Mouse (Mus musculus): Measurements from ENCODE around the gene Igfbpl1. TPM values are rescaled to one million over a fixed set of nuclear protein-coding genes. Genes with fewer than 3 reads are reported as not detected.
A peak's percentile ranks its signal among the peaks of the same experiment; 100 is the strongest.

Igfbpl1 gene
- polyA plus RNA-seq, 1 experiment, result not detected

DNA sequence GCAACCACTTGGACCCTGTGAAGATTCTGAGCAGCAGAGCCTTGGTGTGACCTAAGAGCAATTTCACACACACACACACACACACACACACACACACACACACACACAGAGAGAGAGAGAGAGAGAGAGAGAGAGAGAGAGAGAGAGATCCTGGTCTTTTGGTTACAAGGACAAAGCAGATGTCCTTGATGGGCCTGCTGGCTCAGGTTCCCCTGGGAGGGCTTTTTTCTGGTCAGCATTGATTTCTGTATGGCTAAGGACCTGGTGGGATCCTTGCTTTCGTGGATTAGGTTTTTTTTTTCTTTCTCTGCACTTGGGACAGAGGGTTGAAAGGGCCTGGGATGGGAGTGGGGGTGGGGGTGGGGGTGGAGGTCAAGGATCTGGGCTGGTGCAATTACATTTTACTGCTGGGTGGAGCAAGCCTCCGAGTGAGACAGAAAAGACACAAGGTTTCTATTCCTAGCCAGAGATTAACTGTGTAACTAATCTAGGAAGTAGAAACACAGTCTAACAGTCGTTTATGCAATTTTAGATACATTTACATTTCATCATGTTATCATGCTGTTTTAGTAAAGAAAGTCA, 26.7 kb downstream of the Igfbpl1 start:
- no peak for TF ChIP-seq POLR2A (IDR thresholded peaks at IDR 0.05; ENCODE audit: borderline replicate concordance, low read depth, low read length)
- TF ChIP-seq CTCF (IDR thresholded peaks at IDR 0.05; ENCODE audit: low read depth, low read length), result no peak
- Histone ChIP-seq H3K4me3 (ENCODE audit: insufficient read depth, low read length) (no peak overlapping the region), H3K27ac (ENCODE audit: insufficient read depth, low read depth, low read length) (no peak overlapping the region), H3K4me1 (ENCODE audit: control insufficient read depth, insufficient read depth, low read length) (peaks cover 13% of the 10 kb centered on the region; the same call in 1 of the 2 replicates)

DNA sequence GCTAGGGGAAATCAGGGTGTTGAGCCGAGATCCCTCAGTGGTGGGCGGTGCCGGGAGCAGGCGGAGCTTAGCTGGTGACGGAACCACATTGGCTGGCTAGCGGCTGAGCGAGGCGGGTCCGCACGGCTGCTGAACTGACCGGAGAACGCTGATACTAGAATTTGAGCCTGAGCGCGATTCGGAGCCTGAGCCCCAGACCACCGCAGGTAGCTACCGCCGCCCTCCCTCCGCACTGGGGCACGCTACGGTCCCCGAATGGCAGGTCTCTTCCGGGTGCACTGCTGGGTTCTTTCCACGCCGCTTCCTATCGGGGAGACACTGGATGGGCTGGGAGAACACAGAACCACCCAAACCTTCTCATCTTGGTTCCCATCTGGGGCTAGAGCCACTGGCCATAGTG, 27.8 kb downstream of the Igfbpl1 start, which contains the start of gene Aldh1b1:
Gene Aldh1b1 (plus strand): TSS at position 59 of the 400 bp plus-strand sequence.
- Histone ChIP-seq H3K4me1 (ENCODE audit: control insufficient read depth, insufficient read depth, low read length) (peaks cover 13% of the 10 kb centered on the region; the same call in 1 of the 2 replicates), H3K4me3 (ENCODE audit: insufficient read depth, low read length) (peak within 1 kb of the TSS; percentile 73), H3K27ac (ENCODE audit: insufficient read depth, low read depth, low read length) (no peak within 1 kb of the TSS)
- TF ChIP-seq POLR2A (IDR thresholded peaks at IDR 0.05; ENCODE audit: borderline replicate concordance, low read depth, low read length), result no peak

DNA sequence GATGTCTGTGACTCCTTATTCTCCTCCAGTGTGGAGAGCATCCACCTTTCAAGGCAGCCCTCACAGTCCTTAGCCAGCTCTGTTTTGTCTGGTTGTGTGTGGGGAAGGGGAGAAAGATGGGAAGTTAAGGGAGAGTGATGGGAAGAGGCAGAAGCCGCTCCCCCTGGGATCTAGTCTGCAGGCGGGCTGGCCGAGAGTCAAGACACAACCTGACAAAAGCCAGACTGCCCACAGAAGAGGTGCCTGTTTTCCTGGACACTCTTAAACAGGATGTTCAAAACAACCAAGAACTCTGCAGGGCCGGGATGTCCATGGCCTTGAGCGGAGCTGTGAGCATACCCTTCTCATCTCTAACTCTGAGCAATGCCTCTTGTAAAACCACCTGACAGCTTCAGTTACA, 30.0 kb downstream of the Igfbpl1 start:
- Histone ChIP-seq H3K4me3 (ENCODE audit: insufficient read depth, low read length) (no peak overlapping the region), H3K27ac (ENCODE audit: insufficient read depth, low read depth, low read length) (no peak overlapping the region), H3K4me1 (ENCODE audit: control insufficient read depth, insufficient read depth, low read length) (peaks cover 13% of the 10 kb centered on the region; the same call in 1 of the 2 replicates)
- TF ChIP-seq CTCF (IDR thresholded peaks at IDR 0.05; ENCODE audit: low read depth, low read length) (no peak), POLR2A (IDR thresholded peaks at IDR 0.05; ENCODE audit: borderline replicate concordance, low read depth, low read length) (no peak)

DNA sequence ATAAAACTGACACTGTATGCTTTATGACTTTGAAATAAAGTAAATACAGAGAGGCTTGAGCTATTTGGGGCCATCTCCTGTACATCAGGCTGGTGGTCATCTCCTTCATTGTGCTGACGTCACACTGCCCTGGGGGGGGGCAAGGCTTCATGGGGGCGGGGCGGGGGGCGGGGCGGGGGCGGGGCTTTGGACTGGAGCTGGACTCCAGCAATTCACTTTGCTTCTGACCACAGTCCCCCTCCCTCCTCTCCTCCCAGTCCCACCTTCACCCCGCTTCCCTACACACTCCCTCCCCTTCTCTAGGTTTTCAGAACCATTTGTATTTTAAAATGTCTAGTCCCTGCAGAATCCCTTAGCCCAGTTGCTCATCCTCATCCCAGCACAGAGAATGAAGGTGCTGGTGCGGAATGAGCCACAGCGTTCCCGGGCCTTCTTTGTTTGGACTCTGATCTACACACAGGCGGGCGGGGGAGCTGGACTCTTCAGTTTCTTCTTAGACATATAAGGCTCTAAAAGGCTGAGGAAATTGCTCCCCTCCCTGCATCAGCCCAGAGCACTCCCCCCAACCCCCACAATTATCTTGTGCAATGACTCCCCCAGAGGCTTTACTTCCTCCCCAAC, 31.4 kb downstream of the Igfbpl1 start:
- Histone ChIP-seq H3K27ac (ENCODE audit: insufficient read depth, low read depth, low read length) (peak overlapping the region; percentile 45; the same call in 1 of the 2 replicates), H3K4me3 (ENCODE audit: insufficient read depth, low read length) (peak overlapping the region; percentile 50), H3K4me1 (ENCODE audit: control insufficient read depth, insufficient read depth, low read length) (peaks cover 13% of the 10 kb centered on the region; the same call in 1 of the 2 replicates)
- TF ChIP-seq POLR2A (IDR thresholded peaks at IDR 0.05; ENCODE audit: borderline replicate concordance, low read depth, low read length), result no peak
- no peak for TF ChIP-seq CTCF (IDR thresholded peaks at IDR 0.05; ENCODE audit: low read depth, low read length)

DNA sequence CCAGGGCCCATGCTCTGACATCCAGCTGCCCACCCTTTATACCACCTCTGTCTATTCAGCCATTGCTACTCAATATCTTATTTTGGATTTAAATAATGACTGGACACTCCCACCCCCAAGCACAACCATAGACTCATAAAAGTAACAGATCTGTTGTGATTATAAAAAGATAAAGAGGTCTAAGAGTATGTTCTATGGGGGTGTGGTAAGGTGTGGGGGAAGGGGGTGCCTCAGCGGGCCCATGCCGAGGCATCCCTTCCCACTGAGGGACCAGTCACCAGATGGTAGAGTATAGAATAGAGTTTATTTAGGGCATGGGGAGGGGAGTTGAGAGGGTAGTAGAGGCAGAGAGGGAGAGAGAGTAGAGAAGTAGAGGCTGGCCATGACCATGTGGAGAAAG, 36.7 kb downstream of the Igfbpl1 start:
- no peak overlapping the region for H3K27ac ChIP-seq (ENCODE audit: insufficient read depth, low read depth, low read length)
- no peak overlapping the region for H3K4me3 ChIP-seq (ENCODE audit: insufficient read depth, low read length)
- H3K4me1 ChIP-seq (ENCODE audit: control insufficient read depth, insufficient read depth, low read length), result peaks cover 14% of the 10 kb centered on the region
- TF ChIP-seq POLR2A (IDR thresholded peaks at IDR 0.05; ENCODE audit: borderline replicate concordance, low read depth, low read length) (no peak), CTCF (IDR thresholded peaks at IDR 0.05; ENCODE audit: low read depth, low read length) (no peak)

DNA sequence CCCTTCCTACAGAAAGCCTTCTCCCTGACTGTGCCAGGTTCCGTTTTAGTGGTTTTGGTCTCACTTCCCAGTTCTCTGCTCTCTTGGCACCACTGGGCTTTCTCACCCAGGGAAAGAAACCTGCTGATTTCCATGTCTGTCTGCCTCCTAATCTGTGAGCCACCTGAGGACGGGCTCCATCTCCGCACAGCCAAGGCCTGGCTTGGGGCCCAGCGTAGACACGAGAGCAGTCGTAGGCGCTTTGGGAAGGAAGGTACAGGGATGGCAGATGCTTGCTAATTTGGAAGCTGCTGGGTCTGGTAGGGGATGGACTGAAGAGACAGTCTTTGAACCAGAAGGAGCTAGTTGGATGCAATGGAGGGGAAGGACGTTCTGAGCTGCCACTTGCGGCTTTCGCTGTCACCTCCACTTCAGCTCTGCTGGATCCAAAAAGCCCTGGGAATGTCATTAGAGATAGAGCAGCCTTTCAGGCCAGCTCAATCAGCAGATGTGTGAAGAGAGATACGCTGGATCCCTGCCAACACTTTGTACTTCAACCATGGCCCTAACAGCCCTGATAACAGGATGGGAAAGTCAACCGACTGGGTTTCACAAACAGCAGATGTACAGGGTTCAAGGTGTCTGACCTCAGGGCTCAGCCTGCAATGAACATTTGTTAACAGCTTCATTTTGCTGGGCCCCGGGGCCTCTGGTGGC, 37.3 kb downstream of the Igfbpl1 start:
- Histone ChIP-seq H3K4me1 (ENCODE audit: control insufficient read depth, insufficient read depth, low read length) (peaks cover 14% of the 10 kb centered on the region), H3K27ac (ENCODE audit: insufficient read depth, low read depth, low read length) (no peak overlapping the region), H3K4me3 (ENCODE audit: insufficient read depth, low read length) (no peak overlapping the region)
- no peak for TF ChIP-seq CTCF (IDR thresholded peaks at IDR 0.05; ENCODE audit: low read depth, low read length)
- TF ChIP-seq POLR2A (IDR thresholded peaks at IDR 0.05; ENCODE audit: borderline replicate concordance, low read depth, low read length), result no peak

DNA sequence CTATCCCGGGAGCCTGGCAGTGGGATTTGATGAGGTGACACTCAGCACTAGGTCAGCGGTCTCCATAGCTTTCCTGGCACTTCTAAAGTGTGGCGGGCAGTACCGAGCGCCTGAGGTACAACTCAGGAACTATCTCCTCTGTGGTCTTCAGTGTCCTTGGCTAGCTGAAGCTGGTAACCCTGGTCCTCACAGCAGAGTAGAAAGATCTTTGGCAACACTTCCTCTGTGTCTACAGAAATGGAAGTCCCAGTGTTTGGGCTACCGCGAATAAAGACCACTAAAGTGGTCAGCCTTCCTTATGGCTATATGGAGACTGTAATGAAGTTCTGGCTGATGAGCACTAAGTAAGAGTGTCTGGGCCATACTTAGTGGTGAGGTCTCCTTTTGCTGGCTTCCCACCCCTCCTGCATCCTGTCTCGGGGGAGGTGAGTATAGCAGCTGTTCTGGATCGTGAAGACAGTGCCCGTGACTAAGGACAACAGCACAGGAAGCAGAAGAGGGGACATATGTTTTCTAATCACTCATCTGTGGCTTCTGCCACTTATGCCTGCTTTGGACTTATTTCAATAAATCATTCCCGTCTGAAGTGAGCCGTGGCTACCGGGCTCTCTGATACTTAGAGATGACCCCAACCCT, 38.2 kb downstream of the Igfbpl1 start:
- no peak for TF ChIP-seq CTCF (IDR thresholded peaks at IDR 0.05; ENCODE audit: low read depth, low read length)
- no peak for TF ChIP-seq POLR2A (IDR thresholded peaks at IDR 0.05; ENCODE audit: borderline replicate concordance, low read depth, low read length)
- Histone ChIP-seq H3K4me1 (ENCODE audit: control insufficient read depth, insufficient read depth, low read length) (peaks cover 14% of the 10 kb centered on the region), H3K4me3 (ENCODE audit: insufficient read depth, low read length) (no peak overlapping the region), H3K27ac (ENCODE audit: insufficient read depth, low read depth, low read length) (no peak overlapping the region)

DNA sequence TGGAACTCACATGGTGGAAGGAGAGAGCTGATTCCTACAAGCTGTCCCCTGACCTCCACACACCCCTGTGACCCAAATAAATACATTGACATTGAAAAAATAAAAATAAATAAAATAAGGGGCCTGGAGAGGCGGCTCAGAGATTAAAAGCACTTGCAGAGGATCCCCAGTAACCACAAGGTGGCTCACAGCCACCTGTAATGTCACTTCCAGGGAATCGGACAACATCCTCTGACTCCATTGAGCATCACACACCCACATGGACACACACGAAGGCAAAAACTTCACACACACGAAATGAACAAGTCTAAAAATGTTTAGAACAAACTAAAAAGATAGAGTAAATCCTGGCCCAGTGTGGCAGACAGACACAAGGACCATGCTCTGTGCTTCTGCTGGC, 40.0 kb downstream of the Igfbpl1 start:
- no peak for TF ChIP-seq CTCF (IDR thresholded peaks at IDR 0.05; ENCODE audit: low read depth, low read length)
- no peak for TF ChIP-seq POLR2A (IDR thresholded peaks at IDR 0.05; ENCODE audit: borderline replicate concordance, low read depth, low read length)
- no peak overlapping the region for H3K4me3 ChIP-seq (ENCODE audit: insufficient read depth, low read length)
- H3K27ac ChIP-seq (ENCODE audit: insufficient read depth, low read depth, low read length), result no peak overlapping the region
- H3K4me1 ChIP-seq (ENCODE audit: control insufficient read depth, insufficient read depth, low read length), result peaks cover 14% of the 10 kb centered on the region

DNA sequence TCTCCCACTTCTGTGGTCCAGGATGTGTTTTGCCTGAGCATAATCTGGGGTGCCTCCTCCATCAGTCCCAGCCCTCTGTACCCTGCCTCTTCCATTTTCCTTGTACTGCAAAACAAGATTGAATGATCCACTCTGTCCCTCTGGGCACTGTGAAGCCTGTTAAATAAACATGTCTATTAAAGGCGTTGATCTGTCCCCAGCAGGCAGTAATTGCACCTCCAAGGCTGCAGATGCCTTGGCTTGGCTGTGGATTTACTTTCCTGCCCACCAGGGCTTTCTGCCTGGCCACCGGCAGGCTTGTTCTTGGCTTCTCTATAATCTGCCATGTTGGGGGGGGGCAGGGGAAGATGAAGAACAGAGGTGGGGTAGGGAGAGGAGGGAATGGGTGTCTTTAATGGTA, 40.8 kb downstream of the Igfbpl1 start:
- Histone ChIP-seq H3K4me1 (ENCODE audit: control insufficient read depth, insufficient read depth, low read length) (peaks cover 14% of the 10 kb centered on the region), H3K4me3 (ENCODE audit: insufficient read depth, low read length) (no peak overlapping the region), H3K27ac (ENCODE audit: insufficient read depth, low read depth, low read length) (no peak overlapping the region)
- TF ChIP-seq POLR2A (IDR thresholded peaks at IDR 0.05; ENCODE audit: borderline replicate concordance, low read depth, low read length) (no peak), CTCF (IDR thresholded peaks at IDR 0.05; ENCODE audit: low read depth, low read length) (no peak)

Measured in bone marrow macrophage, adult 2 months (primary cell).